Mouse (Mus musculus) common myeloid progenitor, adult 5-6 weeks (primary cell): ENCODE data around the gene Cyth2. TPM values are rescaled to one million over a fixed set of nuclear protein-coding genes. Genes with fewer than 3 reads are reported as not detected.
A peak's percentile ranks its signal among the peaks of the same experiment; 100 is the strongest.

Experiments
- ATAC-seq: replicated peaks from 2 replicates; pipeline ENCODE4 v1.8.0; 2016; ENCODE audit warnings: low read depth, mild to moderate bottlenecking, moderate TSS enrichment, inconsistent platforms; ENCODE audit not compliant: poor library complexity, severe bottlenecking
- total RNA-seq: library from RNA; stranded (forward); fragments of 200-1000, 187-1606 nt; gene quantifications from 2 replicates; pipeline ENCODE4 v1.2.3, GENCODE M21; 2017

The Cyth2 gene
- total RNA-seq, 1 experiment from 2014 or later, result 29.2 TPM

- no peak for ATAC-seq
Observed at GRCm38 (mm10) chr7:45786661-45787413, 27.5 kb downstream of the Cyth2 start.

- no peak for ATAC-seq
Observed at GRCm38 (mm10) chr7:45786136-45786578, 28.2 kb downstream of the Cyth2 start.

- ATAC-seq, result no peak
Observed at GRCm38 (mm10) chr7:45785388-45786135, 28.8 kb downstream of the Cyth2 start.

GRCm38 (mm10) chr7:45784524-45785372, 29.6 kb downstream of the Cyth2 start, which contains the start of gene Sult2b1:
Sult2b1 (minus strand) TSS chr7:45784669.
- no peak for ATAC-seq

- peak; percentile 53 for ATAC-seq
Observed at GRCm38 (mm10) chr7:45783511-45784091, 30.8 kb downstream of the Cyth2 start, which contains the start of gene Lmtk3. Lmtk3 (plus strand) TSS chr7:45783738.

- ATAC-seq, result no peak
Observed at GRCm38 (mm10) chr7:45782271-45782670, 32.1 kb downstream of the Cyth2 start.

- ATAC-seq, result peak; percentile 33
Observed at GRCm38 (mm10) chr7:45779081-45779641, 35.2 kb downstream of the Cyth2 start.

GRCm38 (mm10) chr7:45775237-45775636, 39.1 kb downstream of the Cyth2 start:
- ATAC-seq, result no peak

- ATAC-seq, result peak; percentile 39; the same call in 1 of the 2 replicates
Observed at GRCm38 (mm10) chr7:45771101-45771500, 43.3 kb downstream of the Cyth2 start.

- ATAC-seq, result no peak
Observed at GRCm38 (mm10) chr7:45770427-45771082, 43.8 kb downstream of the Cyth2 start.

- ATAC-seq, result no peak
Observed at GRCm38 (mm10) chr7:45767500-45767899, 46.9 kb downstream of the Cyth2 start.

- ATAC-seq, result no peak
Observed at GRCm38 (mm10) chr7:45766764-45767163, 47.6 kb downstream of the Cyth2 start.

GRCm38 (mm10) chr7:45765995-45766394, 48.4 kb downstream of the Cyth2 start:
- ATAC-seq, result no peak

- ATAC-seq, result no peak
Observed at GRCm38 (mm10) chr7:45760151-45760550, 54.2 kb downstream of the Cyth2 start.

GRCm38 (mm10) chr7:45759400-45759799, 55.0 kb downstream of the Cyth2 start:
- ATAC-seq, result no peak
